Mouse (Mus musculus) myocyte (in vitro differentiated cells): ENCODE results near the gene Cdk19. TPM values are rescaled to one million over a fixed set of nuclear protein-coding genes. Genes with fewer than 3 reads are reported as not detected.

Experiments
- H3K27me3 ChIP-seq: one replicate; pipeline ENCODE4 v1.6.1; 2011; ENCODE audit not compliant: control insufficient read depth, insufficient read depth, insufficient read length
- H3K36me3 ChIP-seq: one replicate; pipeline ENCODE4 v1.6.1; 2011; ENCODE audit not compliant: control insufficient read depth, insufficient read depth
- H3K4me2 ChIP-seq: one replicate; pipeline ENCODE4 v1.6.1; 2011; ENCODE audit warnings: low read depth, control low read depth
- H3K4me3 ChIP-seq: one replicate; pipeline ENCODE4 v1.5.1; 2011; ENCODE audit warnings: mild to moderate bottlenecking, control low read depth, moderate library complexity
- H3K79me2 ChIP-seq: one replicate; pipeline ENCODE4 v1.6.1; 2011; ENCODE audit not compliant: control insufficient read depth, insufficient read depth
- H3ac ChIP-seq: one replicate; pipeline ENCODE4 v1.6.1; 2011; ENCODE audit not compliant: control insufficient read depth, insufficient read length
- CEBPB ChIP-seq: IDR thresholded peaks from 2 replicates; pipeline ENCODE4 v1.6.1; 2011; ENCODE audit warnings: mild to moderate bottlenecking, moderate library complexity; ENCODE audit not compliant: poor library complexity, insufficient read depth, severe bottlenecking
- E2F4 ChIP-seq: IDR thresholded peaks from one replicate; pipeline ENCODE4 v1.6.1; 2011; ENCODE audit warnings: mild to moderate bottlenecking, control low read depth, moderate library complexity; ENCODE audit not compliant: insufficient read depth
- MAX ChIP-seq: IDR thresholded peaks from one replicate; pipeline ENCODE4 v1.6.1; 2011; ENCODE audit warnings: low read depth, mild to moderate bottlenecking, control low read depth
- MYOD1 ChIP-seq, 3 experiments: IDR thresholded peaks; one replicate each; pipeline ENCODE4 v1.6.1; 2011; ENCODE audit warnings: control low read depth in 2 of 3, low read depth in 2 of 3, mild to moderate bottlenecking in 2 of 3, moderate library complexity in 1 of 3; ENCODE audit not compliant: insufficient read length in 2 of 3, control insufficient read depth in 1 of 3
- MYOG ChIP-seq, 3 experiments: IDR thresholded peaks; one replicate each; pipeline ENCODE4 v1.6.1; 2011; ENCODE audit warnings: control low read depth in 2 of 3, low read depth in 2 of 3, mild to moderate bottlenecking in 2 of 3; ENCODE audit not compliant: insufficient read length in 2 of 3, control insufficient read depth in 1 of 3, insufficient read depth in 1 of 3
- POLR2A ChIP-seq: IDR thresholded peaks from one replicate; pipeline ENCODE4 v1.6.1; 2011; ENCODE audit warnings: low read depth, mild to moderate bottlenecking, control low read depth, moderate library complexity; ENCODE audit not compliant: insufficient read length
- POLR2AphosphoS2 ChIP-seq: IDR thresholded peaks from one replicate; pipeline ENCODE4 v1.6.1; 2011; ENCODE audit warnings: low read depth, control low read depth; ENCODE audit not compliant: insufficient read length
- REST ChIP-seq: IDR thresholded peaks from one replicate; pipeline ENCODE4 v1.6.1; 2011; ENCODE audit warnings: mild to moderate bottlenecking, control low read depth, moderate library complexity; ENCODE audit not compliant: insufficient read depth, insufficient read length
- SRF ChIP-seq: IDR thresholded peaks from one replicate; pipeline ENCODE4 v1.6.1; 2011; ENCODE audit warnings: low read depth; ENCODE audit not compliant: control insufficient read depth, insufficient read length
- TCF12 ChIP-seq: IDR thresholded peaks from one replicate; pipeline ENCODE4 v1.6.1; 2011; ENCODE audit warnings: mild to moderate bottlenecking, control low read depth; ENCODE audit not compliant: poor library complexity, insufficient read depth, severe bottlenecking
- TCF3 ChIP-seq: IDR thresholded peaks from one replicate; pipeline ENCODE4 v1.6.1; 2011; ENCODE audit warnings: low read depth, control low read depth; ENCODE audit not compliant: insufficient read length
- USF1 ChIP-seq: IDR thresholded peaks from one replicate; pipeline ENCODE4 v1.6.1; 2011; ENCODE audit warnings: low read depth, mild to moderate bottlenecking, control low read depth, moderate library complexity
- polyA plus RNA-seq: library from polyadenylated mRNA; unstranded; fragments of >200 nt; fragmentation: generic; extraction: Trizol; gene quantifications from one replicate; pipeline ENCODE4 v1.2.1, GENCODE M21; 2012; ENCODE audit warnings: missing spikeins

Cdk19 gene
- polyA plus RNA-seq, 1 experiment = 5.3 TPM

DNA sequence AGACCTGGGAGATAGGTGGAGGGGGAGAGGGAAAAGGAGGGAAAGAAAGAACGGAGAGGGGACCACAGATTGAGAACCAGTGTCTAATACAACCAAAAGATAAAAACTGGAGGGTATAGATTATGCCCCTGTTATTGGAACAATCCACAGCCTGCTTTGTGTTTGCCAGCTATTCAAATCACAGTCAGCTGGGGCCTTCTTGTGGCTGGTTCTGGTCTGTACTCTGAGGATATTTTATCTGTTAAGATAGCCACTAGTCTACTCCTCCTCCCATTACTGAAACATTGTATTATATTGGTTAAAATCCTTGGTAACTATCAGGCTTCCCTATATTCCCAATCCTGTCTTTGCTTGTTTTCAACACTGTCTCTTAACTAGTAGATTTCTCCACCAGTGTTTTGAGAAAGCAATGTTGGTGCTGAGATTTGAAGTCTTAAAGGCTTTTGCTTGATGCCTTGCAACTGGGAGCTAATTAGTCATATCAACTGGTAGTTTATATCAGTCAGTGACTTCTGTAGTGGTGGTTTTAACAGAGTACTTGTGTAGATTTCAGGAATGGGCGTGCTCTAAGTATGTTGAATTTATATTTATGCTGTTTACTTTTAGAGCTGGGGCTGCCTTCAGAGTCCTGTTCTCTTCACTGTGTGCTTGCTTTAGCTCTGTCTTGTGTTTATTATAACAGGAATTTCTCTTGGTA, 54.2 kb downstream of the Cdk19 start:
- no peaks in the 10 kb centered on the region for H3K27me3 ChIP-seq
- H3ac ChIP-seq = no peak overlapping the region
- TF ChIP-seq CEBPB = no peak
- TF ChIP-seq MAX = no peak
- no peak for TF ChIP-seq E2F4
- TF ChIP-seq SRF = no peak
- TF ChIP-seq TCF12 = no peak
- TF ChIP-seq MYOD1 (IDR thresholded peaks at IDR 0.05; ENCODE audit: control insufficient read depth in 1 of 3, insufficient read length in 2 of 3, low read depth in 2 of 3) = no peak
- TF ChIP-seq TCF3 = no peak
- no peak for TF ChIP-seq REST
- TF ChIP-seq MYOG (IDR thresholded peaks at IDR 0.05; ENCODE audit: control insufficient read depth in 1 of 3, insufficient read depth in 1 of 3, insufficient read length in 2 of 3, low read depth in 2 of 3) = no peak
- TF ChIP-seq POLR2A = no peak
- no peak for TF ChIP-seq USF1
- H3K4me2 ChIP-seq = no peak overlapping the region
- H3K79me2 ChIP-seq = no peaks in the 10 kb centered on the region
- H3K4me3 ChIP-seq = no peak overlapping the region
- no peaks in the 10 kb centered on the region for H3K36me3 ChIP-seq

DNA sequence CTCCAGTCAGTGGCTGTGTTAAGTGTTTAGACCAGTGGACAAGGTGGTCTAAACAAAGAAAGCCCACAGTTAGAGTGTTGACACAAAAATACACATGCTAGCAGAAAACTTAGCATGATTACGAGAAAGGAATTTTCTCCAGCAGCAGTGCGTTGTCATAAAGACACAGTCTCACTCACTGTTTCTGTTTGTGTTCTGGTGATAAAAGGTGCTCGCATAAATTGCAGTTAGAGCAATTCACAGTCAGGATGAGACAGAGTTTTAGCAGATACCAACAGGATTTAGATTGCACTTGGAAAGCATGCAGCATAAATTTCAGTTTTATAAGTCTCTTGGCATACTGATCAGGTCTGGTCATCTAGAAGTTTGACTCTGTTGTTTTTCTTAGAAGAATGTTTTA, 59.5 kb downstream of the Cdk19 start:
- TF ChIP-seq SRF (no peak), CEBPB (no peak), E2F4 (no peak), POLR2AphosphoS2 (no peak)
- no peaks in the 10 kb centered on the region for H3K79me2 ChIP-seq
- H3ac ChIP-seq = no peak overlapping the region
- H3K4me3 ChIP-seq = no peak overlapping the region
- no peaks in the 10 kb centered on the region for H3K36me3 ChIP-seq
- no peaks in the 10 kb centered on the region for H3K27me3 ChIP-seq
- H3K4me2 ChIP-seq = no peak overlapping the region

DNA sequence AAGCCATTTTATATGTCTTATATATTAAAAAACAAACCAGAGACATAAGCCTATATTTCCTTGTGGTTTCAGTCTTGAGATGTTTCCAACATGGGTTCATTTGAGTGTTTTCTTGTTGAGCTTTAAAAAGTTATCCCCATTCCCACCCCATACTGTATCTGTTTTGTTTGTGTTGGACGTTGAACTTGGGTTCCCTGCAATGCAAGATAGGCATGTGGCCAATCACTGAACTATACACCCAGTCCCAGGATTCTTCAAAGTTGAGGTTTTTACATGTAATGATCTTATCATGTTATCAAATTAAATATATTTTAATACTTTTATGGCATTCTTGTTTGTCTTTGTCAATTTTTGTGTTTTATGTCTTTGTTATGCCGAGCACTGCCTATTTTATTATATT, 60.0 kb downstream of the Cdk19 start:
- Histone ChIP-seq H3K36me3 (no peaks in the 10 kb centered on the region), H3K79me2 (no peaks in the 10 kb centered on the region), H3K4me2 (no peak overlapping the region), H3K27me3 (no peaks in the 10 kb centered on the region), H3ac (no peak overlapping the region), H3K4me3 (no peak overlapping the region)
- TF ChIP-seq CEBPB (no peak), TCF12 (no peak), MAX (no peak), MYOD1 (IDR thresholded peaks at IDR 0.05; ENCODE audit: control insufficient read depth in 1 of 3, insufficient read length in 2 of 3, low read depth in 2 of 3) (no peak), POLR2AphosphoS2 (no peak), TCF3 (no peak), E2F4 (no peak)

DNA sequence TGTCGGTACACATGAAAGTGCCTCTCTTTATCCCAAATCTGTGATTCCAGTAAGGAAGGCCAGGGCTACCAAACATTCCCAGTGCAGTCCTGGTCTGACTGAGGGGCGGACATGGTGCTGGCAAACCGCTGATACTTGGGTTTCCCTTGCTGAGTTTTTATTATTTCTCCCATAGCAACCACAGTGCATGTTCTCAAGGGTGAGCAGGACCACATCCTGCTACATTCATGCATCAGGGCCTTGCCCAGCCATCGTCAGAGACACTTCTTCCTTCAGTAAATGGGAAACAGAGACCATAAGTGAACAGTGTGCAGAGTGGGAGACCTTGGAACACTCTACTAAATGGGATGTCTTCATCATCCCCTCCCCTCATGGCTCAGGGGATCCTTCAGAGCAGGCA, 60.9 kb downstream of the Cdk19 start:
- Histone ChIP-seq H3K4me3 (no peak overlapping the region), H3ac (no peak overlapping the region), H3K27me3 (no peaks in the 10 kb centered on the region), H3K4me2 (no peak overlapping the region), H3K36me3 (no peaks in the 10 kb centered on the region), H3K79me2 (no peaks in the 10 kb centered on the region)
- TF ChIP-seq MAX = no peak
- TF ChIP-seq SRF = no peak
- TF ChIP-seq CEBPB = no peak
- no peak for TF ChIP-seq POLR2A
- TF ChIP-seq TCF12 = no peak
- TF ChIP-seq MYOD1 (IDR thresholded peaks at IDR 0.05; ENCODE audit: control insufficient read depth in 1 of 3, insufficient read length in 2 of 3, low read depth in 2 of 3) = no peak
- TF ChIP-seq POLR2AphosphoS2 = no peak
- no peak for TF ChIP-seq MYOG (IDR thresholded peaks at IDR 0.05; ENCODE audit: control insufficient read depth in 1 of 3, insufficient read depth in 1 of 3, insufficient read length in 2 of 3, low read depth in 2 of 3)
- no peak for TF ChIP-seq USF1
- TF ChIP-seq E2F4 = no peak
- TF ChIP-seq TCF3 = no peak
- TF ChIP-seq REST = no peak

DNA sequence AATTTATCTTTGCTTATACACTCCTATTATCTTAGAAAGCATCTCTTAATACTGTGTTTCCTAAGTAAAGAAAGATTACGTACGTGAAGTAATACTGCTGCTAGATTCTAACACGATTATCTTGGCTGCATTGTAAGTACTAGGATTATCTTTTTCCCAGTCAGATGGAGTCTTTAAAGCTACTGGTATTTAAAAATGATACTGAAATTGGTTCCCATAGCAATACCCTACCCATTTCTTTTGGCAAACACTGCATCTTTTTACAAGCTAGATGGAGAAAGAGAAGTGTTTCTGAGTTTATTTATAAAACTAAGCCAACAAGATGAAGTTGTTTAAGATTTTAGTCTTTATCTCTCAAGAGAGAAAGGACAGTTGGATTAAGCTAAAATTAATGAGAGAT, 67.3 kb downstream of the Cdk19 start:
- no peaks in the 10 kb centered on the region for H3K27me3 ChIP-seq
- no peaks in the 10 kb centered on the region for H3K79me2 ChIP-seq
- no peak overlapping the region for H3ac ChIP-seq
- H3K36me3 ChIP-seq = no peaks in the 10 kb centered on the region
- no peak overlapping the region for H3K4me2 ChIP-seq
- no peak for TF ChIP-seq POLR2A
- TF ChIP-seq USF1 = no peak
- no peak for TF ChIP-seq SRF
- TF ChIP-seq E2F4 = no peak
- TF ChIP-seq REST = no peak
- TF ChIP-seq MYOG (IDR thresholded peaks at IDR 0.05; ENCODE audit: control insufficient read depth in 1 of 3, insufficient read depth in 1 of 3, insufficient read length in 2 of 3, low read depth in 2 of 3) = no peak
- TF ChIP-seq TCF12 = no peak
- no peak for TF ChIP-seq MAX
- TF ChIP-seq TCF3 = no peak
- no peak for TF ChIP-seq CEBPB
- TF ChIP-seq POLR2AphosphoS2 = no peak
- no peak for TF ChIP-seq MYOD1 (IDR thresholded peaks at IDR 0.05; ENCODE audit: control insufficient read depth in 1 of 3, insufficient read length in 2 of 3, low read depth in 2 of 3)
- no peak overlapping the region for H3K4me3 ChIP-seq
